Mouse (Mus musculus): ENCODE data around the gene Lrrc20.
A peak's percentile ranks its signal among the peaks of the same experiment; 100 is the strongest.
"Not testable (repeated sequence)": the region's sequence is repeated elsewhere in the genome, so short reads cannot be mapped to it uniquely, and the experiment has no call there.

Gene Lrrc20

GRCm38 (mm10) chr10:61475594-61476439 is at the start of gene Lrrc20:
Gene Lrrc20 (plus strand): TSS chr10:61475801.
- peak; percentile 95 for DNase-seq (ENCODE audit: low read depth)

- no peak for DNase-seq (ENCODE audit: low read depth)
Observed at GRCm38 (mm10) chr10:61426251-61426757, 49.3 kb upstream of the Lrrc20 start.

- no peak for DNase-seq (ENCODE audit: low read depth)
Observed at GRCm38 (mm10) chr10:61427951-61428350, 47.6 kb upstream of the Lrrc20 start.

- no peak for DNase-seq (ENCODE audit: low read depth)
Observed at GRCm38 (mm10) chr10:61428416-61428815, 47.2 kb upstream of the Lrrc20 start.

- no peak for DNase-seq (ENCODE audit: low read depth)
Observed at GRCm38 (mm10) chr10:61429043-61429442, 46.6 kb upstream of the Lrrc20 start.

- no peak for DNase-seq (ENCODE audit: low read depth)
Observed at GRCm38 (mm10) chr10:61431375-61431774, 44.2 kb upstream of the Lrrc20 start.

GRCm38 (mm10) chr10:61440202-61440800 is 35.3 kb upstream of the Lrrc20 start:
- DNase-seq (ENCODE audit: low read depth) = no peak

- no peak for DNase-seq (ENCODE audit: low read depth)
Observed at GRCm38 (mm10) chr10:61443456-61443855, 32.1 kb upstream of the Lrrc20 start.

GRCm38 (mm10) chr10:61443876-61444275 is 31.7 kb upstream of the Lrrc20 start:
- DNase-seq (ENCODE audit: low read depth) = no peak

- DNase-seq (ENCODE audit: low read depth) = no peak
Observed at GRCm38 (mm10) chr10:61445016-61445415, 30.6 kb upstream of the Lrrc20 start.

GRCm38 (mm10) chr10:61447581-61448353 is 27.8 kb upstream of the Lrrc20 start:
- DNase-seq (ENCODE audit: low read depth) = no peak

- DNase-seq (ENCODE audit: low read depth) = no peak
Observed at GRCm38 (mm10) chr10:61448834-61449233, 26.8 kb upstream of the Lrrc20 start.

- no peak for DNase-seq (ENCODE audit: low read depth)
Observed at GRCm38 (mm10) chr10:61451463-61451930, 24.1 kb upstream of the Lrrc20 start.

GRCm38 (mm10) chr10:61451931-61452617 is 23.5 kb upstream of the Lrrc20 start:
- DNase-seq (ENCODE audit: low read depth) = no peak

- DNase-seq (ENCODE audit: low read depth) = peak; percentile 95
Observed at GRCm38 (mm10) chr10:61452645-61453044, 23.0 kb upstream of the Lrrc20 start, which contains the start of gene Eif4ebp2. Gene Eif4ebp2 (minus strand): TSS chr10:61452661.

- DNase-seq (ENCODE audit: low read depth) = not testable (repeated sequence)
Observed at GRCm38 (mm10) chr10:61453171-61453570, 22.4 kb upstream of the Lrrc20 start.

GRCm38 (mm10) chr10:61457182-61457581 is 18.4 kb upstream of the Lrrc20 start:
- no peak for DNase-seq (ENCODE audit: low read depth)

GRCm38 (mm10) chr10:61465009-61465408 is 10.6 kb upstream of the Lrrc20 start:
- DNase-seq (ENCODE audit: low read depth) = no peak

GRCm38 (mm10) chr10:61466242-61466641 is 9.4 kb upstream of the Lrrc20 start:
- no peak for DNase-seq (ENCODE audit: low read depth)

GRCm38 (mm10) chr10:61466873-61467272 is 8.7 kb upstream of the Lrrc20 start:
- no peak for DNase-seq (ENCODE audit: low read depth)

- DNase-seq (ENCODE audit: low read depth) = no peak
Observed at GRCm38 (mm10) chr10:61468900-61469299, 6.7 kb upstream of the Lrrc20 start.

GRCm38 (mm10) chr10:61473640-61474039 is 2.0 kb upstream of the Lrrc20 start:
- no peak for DNase-seq (ENCODE audit: low read depth)

Measured in c-Kit-positive CD71-positive TER-119-negative erythroid progenitor cells, embryonic 14.5 days (primary cell).